Mouse (Mus musculus): ENCODE results near the gene Foxo3. TPM values are rescaled to one million over a fixed set of nuclear protein-coding genes. Genes with fewer than 3 reads are reported as not detected.

Gene Foxo3
- polyA plus RNA-seq, 1 experiment = 30.2 TPM

DNA sequence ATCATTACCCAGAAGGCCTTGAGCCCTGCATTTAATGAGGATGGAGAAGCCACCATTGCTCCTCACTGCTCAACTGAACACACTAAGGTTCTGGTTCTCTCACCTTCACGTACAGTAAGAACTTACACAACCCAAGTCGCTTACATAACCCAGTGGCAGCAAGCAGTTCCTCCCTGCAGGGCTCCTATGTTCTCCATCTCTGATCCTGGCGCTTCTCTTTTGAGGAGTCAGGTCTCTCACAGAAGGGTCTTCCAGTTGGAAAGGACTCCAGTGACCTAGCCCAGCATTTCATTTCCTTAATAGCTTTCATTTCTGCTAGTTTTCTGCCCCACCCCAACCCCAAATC is 31.3 kb downstream of the Foxo3 start:
- peaks cover 3% of the 10 kb centered on the region for H3K4me1 ChIP-seq (ENCODE audit: control insufficient read depth, insufficient read depth, low read length)
- H3K27ac ChIP-seq (ENCODE audit: insufficient read depth, low read length) = no peak overlapping the region
- TF ChIP-seq CTCF (IDR thresholded peaks at IDR 0.05; ENCODE audit: borderline replicate concordance, insufficient read depth, low read length) (no peak), POLR2A (IDR thresholded peaks at IDR 0.05; ENCODE audit: low read depth, low read length) (no peak)
- no peak overlapping the region for H3K4me3 ChIP-seq (ENCODE audit: insufficient read depth, low read length)

DNA sequence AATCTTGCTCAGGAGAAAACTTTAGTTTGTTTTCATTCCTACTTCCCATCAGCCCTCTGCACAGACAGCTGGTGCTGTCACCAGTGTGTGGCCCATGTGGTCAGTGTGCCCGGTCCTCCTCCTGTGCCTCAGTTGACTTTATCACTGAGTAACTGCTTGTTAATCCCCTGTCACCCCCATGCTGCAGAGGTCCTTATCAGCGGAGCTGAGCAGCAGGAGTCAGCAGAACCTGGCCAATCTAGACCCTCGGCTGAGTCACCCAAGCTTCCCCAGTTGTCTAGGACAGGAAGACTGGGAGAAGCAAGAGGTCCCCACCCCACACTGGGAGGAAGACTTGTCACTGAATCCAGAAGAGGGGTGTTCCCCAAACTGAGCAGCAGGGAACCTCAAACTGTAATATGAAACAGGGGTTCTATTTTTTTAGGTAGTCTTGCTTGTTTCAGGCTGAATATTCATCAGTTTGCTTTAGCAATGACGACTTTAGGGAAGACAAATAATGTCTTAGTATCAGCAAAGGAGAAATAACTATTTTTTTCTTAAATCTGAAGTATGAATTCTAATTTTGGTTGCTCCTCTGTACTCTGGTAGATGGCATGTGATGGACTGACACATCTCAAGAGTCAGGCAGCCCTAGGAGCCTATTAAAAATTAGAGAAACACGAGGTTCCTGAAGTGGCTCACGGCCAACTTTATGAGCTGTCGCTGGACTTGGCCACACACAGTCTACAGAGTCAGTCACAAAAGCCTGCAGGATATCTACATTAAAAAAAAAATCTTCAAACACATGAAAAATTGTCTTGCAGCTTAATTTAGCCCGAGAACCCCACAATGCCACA is 31.9 kb downstream of the Foxo3 start:
- TF ChIP-seq POLR2A (IDR thresholded peaks at IDR 0.05; ENCODE audit: low read depth, low read length) (no peak), CTCF (IDR thresholded peaks at IDR 0.05; ENCODE audit: borderline replicate concordance, insufficient read depth, low read length) (no peak)
- Histone ChIP-seq H3K4me1 (ENCODE audit: control insufficient read depth, insufficient read depth, low read length) (peaks cover 3% of the 10 kb centered on the region), H3K4me3 (ENCODE audit: insufficient read depth, low read length) (no peak overlapping the region), H3K27ac (ENCODE audit: insufficient read depth, low read length) (no peak overlapping the region)

DNA sequence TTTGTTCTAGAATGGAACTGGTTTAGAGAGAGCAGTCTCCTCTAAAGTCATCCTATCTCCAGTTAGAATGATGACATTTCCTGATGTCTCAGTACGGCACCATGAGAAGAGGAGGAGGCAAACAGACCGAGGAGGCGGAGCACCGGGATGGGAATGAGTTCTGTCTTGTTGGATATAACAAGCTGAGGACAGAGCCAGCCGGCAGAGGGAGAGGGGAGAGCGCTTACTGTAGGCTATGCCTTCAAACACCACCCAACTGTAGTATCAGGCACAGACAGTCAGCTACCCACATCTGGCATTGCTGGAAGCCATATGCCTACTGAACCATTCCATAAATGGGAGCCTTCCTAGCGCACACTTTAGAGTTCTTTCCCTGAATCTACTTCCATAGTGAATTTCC is 32.6 kb downstream of the Foxo3 start:
- TF ChIP-seq POLR2A (IDR thresholded peaks at IDR 0.05; ENCODE audit: low read depth, low read length) = no peak
- no peak for TF ChIP-seq CTCF (IDR thresholded peaks at IDR 0.05; ENCODE audit: borderline replicate concordance, insufficient read depth, low read length)
- no peak overlapping the region for H3K27ac ChIP-seq (ENCODE audit: insufficient read depth, low read length)
- peaks cover 3% of the 10 kb centered on the region for H3K4me1 ChIP-seq (ENCODE audit: control insufficient read depth, insufficient read depth, low read length)
- no peak overlapping the region for H3K4me3 ChIP-seq (ENCODE audit: insufficient read depth, low read length)

DNA sequence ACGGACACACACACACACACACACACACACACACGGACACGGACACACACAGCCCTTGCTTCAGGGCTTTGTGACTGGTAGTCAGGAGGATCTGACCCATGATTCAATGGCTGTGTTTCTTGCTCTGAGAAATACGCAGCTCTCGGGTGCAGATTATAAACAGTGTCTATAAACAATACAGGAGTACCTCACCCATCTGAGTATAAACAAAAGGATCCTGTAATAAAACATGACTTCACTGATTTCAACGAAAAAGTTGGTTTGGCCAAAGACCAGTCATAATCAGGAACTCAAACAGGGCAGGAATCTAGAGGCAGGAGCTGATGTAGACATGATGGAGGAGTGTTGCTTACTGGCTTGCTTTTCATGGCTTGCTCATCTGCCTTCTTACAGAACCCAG is 34.1 kb downstream of the Foxo3 start:
- TF ChIP-seq CTCF (IDR thresholded peaks at IDR 0.05; ENCODE audit: borderline replicate concordance, insufficient read depth, low read length) (no peak), POLR2A (IDR thresholded peaks at IDR 0.05; ENCODE audit: low read depth, low read length) (no peak)
- peaks cover 3% of the 10 kb centered on the region for H3K4me1 ChIP-seq (ENCODE audit: control insufficient read depth, insufficient read depth, low read length)
- H3K27ac ChIP-seq (ENCODE audit: insufficient read depth, low read length) = no peak overlapping the region

DNA sequence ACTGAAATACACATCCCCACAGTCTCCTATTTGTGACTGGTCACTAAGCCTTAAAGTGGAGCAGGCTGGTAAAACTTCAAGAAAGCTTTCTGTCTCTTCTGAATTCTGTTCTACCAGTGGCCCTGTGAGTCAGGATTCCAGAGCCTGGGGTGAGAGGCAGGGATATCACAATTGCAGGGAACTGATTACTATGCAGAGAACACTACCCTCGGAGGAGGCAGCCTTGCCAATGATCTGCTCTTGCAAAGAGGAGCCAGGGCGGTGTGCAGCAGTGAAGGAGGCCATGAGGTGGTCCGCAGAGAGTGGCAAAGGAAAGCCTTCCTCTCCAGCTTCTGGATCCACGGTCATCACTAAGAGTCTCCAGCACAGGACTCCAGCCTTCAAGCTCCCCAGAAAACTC is 34.8 kb downstream of the Foxo3 start:
- Histone ChIP-seq H3K4me1 (ENCODE audit: control insufficient read depth, insufficient read depth, low read length) (peaks cover 3% of the 10 kb centered on the region), H3K27ac (ENCODE audit: insufficient read depth, low read length) (no peak overlapping the region), H3K4me3 (ENCODE audit: insufficient read depth, low read length) (no peak overlapping the region)
- TF ChIP-seq POLR2A (IDR thresholded peaks at IDR 0.05; ENCODE audit: low read depth, low read length) = no peak
- TF ChIP-seq CTCF (IDR thresholded peaks at IDR 0.05; ENCODE audit: borderline replicate concordance, insufficient read depth, low read length) = no peak

More for the DNA sequence above, 34.1 kb downstream of the Foxo3 start:
- no peak overlapping the region for H3K4me3 ChIP-seq (ENCODE audit: insufficient read depth, low read length)

DNA sequence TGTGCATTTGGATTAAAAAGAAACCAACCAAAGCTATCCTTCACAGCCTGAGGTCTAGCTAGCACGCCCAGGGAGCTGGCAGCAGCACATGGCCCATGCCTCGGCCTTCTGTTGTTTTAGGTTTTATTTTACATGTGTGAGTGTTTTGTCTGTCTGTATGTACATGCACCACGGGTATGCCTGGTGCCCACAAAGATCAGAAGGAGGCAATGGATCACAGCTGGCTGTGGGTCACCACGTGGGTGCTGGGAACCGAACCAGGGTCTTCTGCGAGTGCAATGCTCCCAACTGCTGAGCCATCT is 36.8 kb downstream of the Foxo3 start:
- TF ChIP-seq POLR2A (IDR thresholded peaks at IDR 0.05; ENCODE audit: low read depth, low read length) (no peak), CTCF (IDR thresholded peaks at IDR 0.05; ENCODE audit: borderline replicate concordance, insufficient read depth, low read length) (no peak)
- Histone ChIP-seq H3K27ac (ENCODE audit: insufficient read depth, low read length) (no peak overlapping the region), H3K4me3 (ENCODE audit: insufficient read depth, low read length) (no peak overlapping the region), H3K4me1 (ENCODE audit: control insufficient read depth, insufficient read depth, low read length) (no peaks in the 10 kb centered on the region)

DNA sequence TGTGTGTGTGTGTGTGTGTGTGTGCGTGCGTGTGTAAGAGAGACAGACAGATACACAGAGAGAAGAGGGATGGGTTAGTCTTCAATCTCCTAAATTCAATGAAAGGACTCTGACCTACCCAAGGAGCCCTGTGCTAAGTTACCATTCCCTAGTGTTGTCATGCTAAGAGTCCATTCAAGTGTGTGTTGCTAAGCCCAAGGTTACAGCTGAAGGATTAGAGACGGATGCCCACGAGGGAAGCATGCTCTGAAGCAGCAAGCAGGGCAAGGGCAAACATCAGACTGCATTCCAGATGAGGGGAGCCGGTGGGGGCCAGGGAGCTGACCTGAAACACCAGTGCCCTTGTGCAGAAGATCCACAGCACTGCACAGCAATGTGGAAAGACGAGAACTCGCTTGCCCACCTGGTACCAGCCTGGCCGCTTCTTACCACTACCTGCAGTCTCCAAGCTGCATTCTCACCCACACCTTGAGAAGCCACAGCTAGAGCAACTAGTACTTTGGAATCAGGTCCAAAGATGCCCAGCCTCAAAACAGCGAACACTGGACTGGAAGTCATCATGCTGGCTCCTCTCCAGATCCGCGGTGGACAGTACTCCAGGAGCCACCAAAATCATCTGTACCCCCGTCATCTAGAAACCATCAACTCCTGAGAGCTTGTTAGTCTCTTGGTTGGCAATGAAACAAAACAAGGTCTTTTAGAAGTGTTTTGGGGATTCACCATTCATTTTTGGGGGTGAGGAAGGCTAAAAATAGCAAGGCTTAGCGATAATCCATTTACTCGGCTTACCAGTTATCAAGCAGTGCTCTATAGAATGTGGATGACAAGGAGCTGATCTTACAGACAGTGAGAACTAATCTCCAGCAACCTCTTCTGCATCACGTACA is 37.4 kb downstream of the Foxo3 start:
- TF ChIP-seq CTCF (IDR thresholded peaks at IDR 0.05; ENCODE audit: borderline replicate concordance, insufficient read depth, low read length) (no peak), POLR2A (IDR thresholded peaks at IDR 0.05; ENCODE audit: low read depth, low read length) (no peak)
- Histone ChIP-seq H3K27ac (ENCODE audit: insufficient read depth, low read length) (no peak overlapping the region), H3K4me1 (ENCODE audit: control insufficient read depth, insufficient read depth, low read length) (no peaks in the 10 kb centered on the region), H3K4me3 (ENCODE audit: insufficient read depth, low read length) (no peak overlapping the region)

DNA sequence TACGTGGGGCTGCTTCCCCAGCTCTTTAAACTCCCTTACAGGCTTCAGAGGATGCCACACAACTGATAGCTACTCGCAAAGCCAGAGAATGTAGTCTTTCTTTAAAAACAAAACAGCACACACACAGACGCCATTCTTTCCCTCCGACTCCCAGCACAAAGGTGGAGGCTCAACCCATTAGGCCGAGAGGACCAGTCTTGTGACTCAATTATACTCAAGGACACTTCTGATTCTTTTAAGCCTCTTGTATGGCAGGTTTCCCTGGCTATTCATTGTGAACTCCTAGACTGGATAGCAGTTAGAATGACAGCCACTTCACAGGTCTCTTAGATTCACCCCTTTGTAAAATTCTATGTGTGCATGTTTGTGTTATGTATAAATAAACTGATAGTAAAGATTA is 38.3 kb downstream of the Foxo3 start:
- TF ChIP-seq POLR2A (IDR thresholded peaks at IDR 0.05; ENCODE audit: low read depth, low read length) (no peak), CTCF (IDR thresholded peaks at IDR 0.05; ENCODE audit: borderline replicate concordance, insufficient read depth, low read length) (no peak)
- no peak overlapping the region for H3K4me3 ChIP-seq (ENCODE audit: insufficient read depth, low read length)
- no peak overlapping the region for H3K27ac ChIP-seq (ENCODE audit: insufficient read depth, low read length)
- H3K4me1 ChIP-seq (ENCODE audit: control insufficient read depth, insufficient read depth, low read length) = no peaks in the 10 kb centered on the region

DNA sequence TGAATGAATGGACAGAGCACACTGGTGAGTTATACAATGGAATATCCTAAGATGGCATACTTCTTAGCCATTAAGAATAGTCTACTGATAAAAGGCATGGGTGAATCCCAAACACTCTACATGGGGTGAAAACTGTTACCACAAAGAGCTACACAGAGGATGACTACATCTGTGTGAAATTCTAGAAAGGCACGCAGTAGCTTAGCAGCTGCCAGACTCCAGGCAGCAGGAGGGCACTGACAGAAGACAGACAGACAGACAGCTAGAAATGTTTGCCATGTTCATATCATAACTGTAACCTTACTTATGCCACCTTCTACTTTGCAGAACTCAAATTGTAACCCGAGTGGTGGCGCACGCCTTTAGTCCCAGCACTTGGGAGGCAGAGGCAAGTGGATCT is 39.0 kb downstream of the Foxo3 start:
- Histone ChIP-seq H3K27ac (ENCODE audit: insufficient read depth, low read length) (no peak overlapping the region), H3K4me3 (ENCODE audit: insufficient read depth, low read length) (no peak overlapping the region), H3K4me1 (ENCODE audit: control insufficient read depth, insufficient read depth, low read length) (no peaks in the 10 kb centered on the region)
- TF ChIP-seq POLR2A (IDR thresholded peaks at IDR 0.05; ENCODE audit: low read depth, low read length) (no peak), CTCF (IDR thresholded peaks at IDR 0.05; ENCODE audit: borderline replicate concordance, insufficient read depth, low read length) (no peak)

DNA sequence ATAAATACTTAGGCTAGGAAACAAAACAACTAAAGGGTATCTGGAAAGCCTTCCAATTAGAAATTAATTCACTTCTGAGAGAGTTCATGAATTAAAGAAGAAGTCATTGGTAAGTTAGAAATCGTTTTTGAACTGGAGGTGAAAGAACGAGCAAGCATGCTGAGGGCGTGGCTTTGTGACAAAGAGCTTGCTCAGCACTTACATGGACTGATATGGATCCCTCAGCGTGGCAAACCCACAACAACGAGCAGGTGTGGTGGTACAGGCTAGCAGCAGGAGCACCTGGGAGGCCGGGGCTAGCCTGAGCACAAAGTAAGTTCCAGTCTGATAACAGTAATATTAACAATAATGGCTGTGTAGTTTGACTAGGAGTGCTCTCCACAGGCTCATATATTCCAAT is 41.2 kb downstream of the Foxo3 start:
- TF ChIP-seq POLR2A (IDR thresholded peaks at IDR 0.05; ENCODE audit: low read depth, low read length) (no peak), CTCF (IDR thresholded peaks at IDR 0.05; ENCODE audit: borderline replicate concordance, insufficient read depth, low read length) (no peak)
- Histone ChIP-seq H3K27ac (ENCODE audit: insufficient read depth, low read length) (no peak overlapping the region), H3K4me3 (ENCODE audit: insufficient read depth, low read length) (no peak overlapping the region)

More for the DNA sequence above, 41.2 kb downstream of the Foxo3 start:
- H3K4me1 ChIP-seq (ENCODE audit: control insufficient read depth, insufficient read depth, low read length) = peaks cover 6% of the 10 kb centered on the region

All from embryonic fibroblast, embryonic 13.5 days (primary cell).